Mouse (Mus musculus) adipocyte (in vitro differentiated cells): ENCODE results near the gene Zfp850.
A peak's percentile ranks its signal among the peaks of the same experiment; 100 is the strongest.
"Not testable (repeated sequence)": the region's sequence is repeated elsewhere in the genome, so short reads cannot be mapped to it uniquely, and the experiment has no call there.

Source experiments
- DNase-seq: peaks from one replicate; pipeline ENCODE4 v3.0.0-alpha.2; 2016; ENCODE audit warnings: low spot score

The Zfp850 gene

GRCm38 (mm10) chr7:28013549-28014444, at the start of gene Zfp850:
TSS of gene Zfp850 (minus strand) at chr7:28014115.
- DNase-seq, result peak; percentile 62

GRCm38 (mm10) chr7:28059972-28060371, 46.1 kb upstream of the Zfp850 start:
- no peak for DNase-seq

GRCm38 (mm10) chr7:28053046-28053930, 39.4 kb upstream of the Zfp850 start:
- peak; percentile 65 for DNase-seq

- DNase-seq, result no peak
Measured at GRCm38 (mm10) chr7:28050584-28050983, 36.7 kb upstream of the Zfp850 start.

DNA sequence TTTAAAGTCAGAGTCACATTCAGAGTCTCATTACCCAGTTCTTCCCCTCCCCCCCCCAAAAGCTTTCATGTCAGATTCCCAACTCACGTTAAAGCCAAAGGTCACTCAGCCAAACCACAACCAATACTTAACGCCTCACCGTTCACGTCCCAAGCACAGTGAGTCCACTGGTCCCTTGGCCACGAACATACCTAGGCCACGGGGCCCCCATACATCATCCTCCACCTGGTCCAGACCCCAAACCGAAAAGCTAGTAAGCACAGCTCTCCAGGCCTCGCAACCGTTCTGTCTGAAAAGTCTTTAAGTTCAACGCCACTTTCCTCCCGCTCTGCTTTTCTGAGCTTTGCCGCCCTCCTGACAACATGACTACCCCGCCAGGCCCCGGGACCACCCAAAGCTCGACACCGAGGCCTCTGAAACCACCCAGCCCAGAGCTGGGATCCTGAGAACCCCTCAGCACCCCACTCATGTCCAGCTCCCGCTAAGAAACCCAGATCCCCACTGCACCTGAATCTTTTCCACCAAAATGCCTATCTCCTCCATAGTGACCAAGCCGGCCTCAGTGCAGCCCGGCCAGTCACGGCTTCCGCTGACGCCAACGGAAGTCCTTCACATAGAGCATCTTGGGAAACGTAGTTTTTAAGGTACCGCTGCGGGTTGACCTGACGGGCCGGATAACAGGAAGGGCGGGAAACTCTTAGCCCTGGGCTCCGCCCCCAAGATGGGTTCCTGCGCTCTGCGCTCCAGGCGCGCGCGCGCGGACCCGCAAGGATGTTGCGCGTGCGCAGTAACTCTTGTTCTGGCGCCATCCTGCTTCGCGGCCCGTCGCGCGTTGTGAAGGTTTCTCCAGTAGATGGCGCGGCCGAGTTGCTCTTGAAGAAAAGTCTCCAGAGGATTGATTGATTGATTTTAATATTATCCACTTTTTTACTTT, 35.8 kb upstream of the Zfp850 start, which contains the start of gene Psmc4:
Psmc4 (minus strand) TSS at position 626 of the 934 bp plus-strand sequence.
- peak; percentile 97 for DNase-seq

DNA sequence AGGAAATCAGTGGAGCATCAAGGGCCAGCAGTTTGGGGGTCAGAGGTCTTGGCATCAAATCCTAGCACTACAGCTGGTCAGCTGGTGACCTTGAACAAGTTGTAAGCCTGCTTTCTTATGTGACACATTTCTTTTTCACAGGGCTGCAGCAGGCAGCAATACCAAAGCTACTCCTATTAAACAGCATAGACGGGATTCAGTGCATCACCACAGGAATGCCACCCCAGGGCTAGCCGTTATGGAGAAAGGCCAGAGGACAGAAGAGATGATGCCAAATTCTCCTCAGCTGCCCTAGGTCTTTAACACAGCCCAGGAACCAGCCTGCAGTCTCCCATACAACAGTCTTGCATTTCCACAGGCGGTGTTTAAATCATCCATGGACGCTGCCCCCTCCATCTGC, 30.6 kb upstream of the Zfp850 start:
- no peak for DNase-seq

DNA sequence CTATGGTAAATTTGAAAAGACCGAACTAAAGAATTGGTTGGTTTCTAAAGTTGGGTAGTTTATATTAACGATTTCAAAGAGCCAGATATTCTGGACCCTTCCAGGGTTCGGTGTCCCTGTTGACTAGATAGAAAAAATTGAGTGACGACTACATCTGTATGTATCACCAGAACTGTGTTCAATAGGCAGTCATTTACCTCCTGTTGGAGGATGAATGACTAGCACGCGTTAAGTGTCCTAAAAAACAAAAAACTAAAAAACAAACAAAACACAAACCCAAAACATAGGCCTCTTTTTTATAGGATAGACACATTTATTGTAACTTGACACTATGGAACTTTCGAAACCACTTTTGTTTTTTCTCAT, 513 bp upstream of the Zfp850 start:
- no peak for DNase-seq

- no peak for DNase-seq
Measured at GRCm38 (mm10) chr7:28010271-28010670, 3.6 kb downstream of the Zfp850 start.

DNA sequence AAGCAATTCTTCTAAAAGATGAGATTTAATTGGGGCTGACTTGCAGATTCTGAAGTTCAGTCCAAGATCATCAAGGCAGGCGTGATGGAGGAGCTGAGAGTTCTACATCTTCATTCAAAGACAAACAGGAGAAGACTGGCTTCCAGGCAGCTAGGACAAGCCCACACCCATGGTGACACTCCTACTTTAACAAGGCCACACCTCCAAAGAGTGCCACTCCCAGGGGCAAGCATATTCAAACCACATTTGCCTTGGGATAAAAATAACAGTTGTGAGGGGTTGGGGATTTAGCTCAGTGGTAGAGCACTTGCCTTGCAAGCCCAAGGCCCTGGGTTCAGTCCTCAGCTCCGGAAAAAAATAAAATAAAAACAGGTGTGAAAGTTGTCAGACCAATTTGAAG, 31.7 kb downstream of the Zfp850 start:
- DNase-seq, result no peak

- DNase-seq, result peak; percentile 73
Measured at GRCm38 (mm10) chr7:27978683-27979528, 35.0 kb downstream of the Zfp850 start, which contains the start of gene Zfp780b. TSS of gene Zfp780b (minus strand) at chr7:27979171.

DNA sequence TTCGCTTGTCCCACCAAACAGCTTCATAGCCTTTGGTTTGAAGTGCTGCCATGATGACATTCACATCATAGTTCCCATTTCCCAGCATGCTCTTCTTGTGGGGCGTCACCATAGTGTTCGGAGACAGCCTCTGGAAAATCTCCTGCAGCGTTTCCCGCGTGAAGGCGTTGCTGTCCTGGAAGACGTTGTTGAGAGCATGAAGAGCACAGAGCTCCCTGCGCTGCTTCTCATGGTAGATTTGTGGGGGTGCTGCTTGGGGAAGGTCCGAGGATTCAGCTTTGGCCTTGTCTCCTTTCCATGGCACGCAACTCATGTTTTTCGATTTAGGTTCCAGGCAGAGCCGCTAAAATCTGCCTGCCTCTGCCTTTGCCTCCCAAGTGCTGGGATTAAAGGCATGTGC, 64.5 kb downstream of the Zfp850 start:
- DNase-seq, result not testable (repeated sequence)

GRCm38 (mm10) chr7:27941869-27942268, 72.0 kb downstream of the Zfp850 start:
- not testable (repeated sequence) for DNase-seq
